In genomic region chr15:49347029-49347428, GRCm38 (mm10) we compare ENCODE assay signal across 19 mouse cellular contexts.
DNase-seq lines count a peak whose midpoint lies in the region; ATAC-seq and TF ChIP-seq lines count a peak whose summit lies in the region.
"Had no signal": no experiment of that assay in that cellular context is flagged by ENCODE, and none has a peak within 500 bp of the region (broad histone marks: within the 10 kb centered on the region; RNA-seq: fewer than 3 reads in every experiment).

No protein-coding gene starts in this region.

- no peak for TF ChIP-seq POLR2A in MEL (IDR thresholded peaks at IDR 0.05; ENCODE audit: control insufficient read depth in 1 of 2, insufficient read depth in 1 of 2, low read depth in 1 of 2, low read length in 2 of 2, poor library complexity in 1 of 2)

- DNase-seq in MEL (ENCODE audit: low read depth, low spot score) = no peak
- DNase-seq: adrenal gland, adult 2 months; adrenal gland, adult 8-10 months; adrenal gland, postnatal 10 days; adrenal gland, postnatal 14 days; adrenal gland, postnatal 25 days; adrenal gland, postnatal 36 days; B cell, adult 2 months; cerebellum, adult 11 months; cerebellum, adult 11-12 months; cerebellum, adult 18-20 months; cerebellum, adult 2 months; cerebellum, adult 8-10 months had no signal

- TF ChIP-seq RAD21 in MEL (IDR thresholded peaks at IDR 0.05; ENCODE audit: low read depth, low read length) = no peak

- H3K4me3 ChIP-seq in MEL (ENCODE audit: control insufficient read depth in 1 of 2, insufficient read depth in 1 of 2, low read depth in 2 of 2, low read length in 2 of 2) = no peak overlapping the region

- H3K27me3 ChIP-seq in MEL (ENCODE audit: control insufficient read depth in 1 of 2, insufficient read depth in 2 of 2, low read length in 2 of 2) = no peaks in the 10 kb centered on the region
- H3K27me3 ChIP-seq: CH12.LX, Patski had no signal

- H3K36me3 ChIP-seq in MEL (ENCODE audit: control insufficient read depth in 1 of 2, insufficient read depth in 2 of 2, low read length in 2 of 2) = peaks cover 0 to 7% of the 10 kb centered on the region in 2 experiments; a peak in 2 of 4 replicates
- H3K36me3 ChIP-seq: G1E had no signal

- H3K79me2 ChIP-seq in MEL (ENCODE audit: control insufficient read depth, insufficient read depth, low read length, poor library complexity) = no peaks in the 10 kb centered on the region

- no peak overlapping the region for H3K27ac ChIP-seq in MEL (ENCODE audit: control insufficient read depth, low read depth, low read length)

- ATAC-seq in frontal cortex, adult (ENCODE audit: low TSS enrichment) = no peak
- ATAC-seq: activated CD4-positive, CD25-positive, alpha-beta regulatory T cell, adult 4 months; CD4-positive, CD25-positive, alpha-beta regulatory T cell, adult 4 months; Patski had no signal

- H3K4me1 ChIP-seq in MEL (ENCODE audit: control insufficient read depth in 1 of 2, insufficient read depth in 2 of 2, low read length in 2 of 2) = peaks cover 0 to 4% of the 10 kb centered on the region in 2 experiments; a peak in 2 of 4 replicates

- no peaks in the 10 kb centered on the region for H3K9me3 ChIP-seq in MEL (replicated peaks; ENCODE audit: insufficient read depth, low read length)
- H3K9me3 ChIP-seq: G1E had no signal

- TF ChIP-seq EP300 in MEL (IDR thresholded peaks at IDR 0.05; ENCODE audit: low read depth in 1 of 2, low read length in 2 of 2) = peak; percentile 72 to 77

- no peak for TF ChIP-seq CTCF in MEL (IDR thresholded peaks at IDR 0.05 in 2 of 3, conservative IDR thresholded peaks at IDR 0.05 in 1 of 3; ENCODE audit: control insufficient read depth in 1 of 3, insufficient read depth in 1 of 3, low read depth in 2 of 3, low read length in 3 of 3, poor library complexity in 1 of 3, severe bottlenecking in 1 of 3)

- H3K9ac ChIP-seq in MEL (ENCODE audit: control insufficient read depth, low read depth, low read length, poor library complexity, severe bottlenecking) = no peak overlapping the region

TF ChIP-seq in MEL, 35 proteins besides CTCF, POLR2A, EP300 and RAD21:
- TF ChIP-seq GATA1 (IDR thresholded peaks at IDR 0.05; ENCODE audit: low read depth, low read length) = peak; percentile 73
- peak; percentile 93 for TF ChIP-seq ETS1 (IDR thresholded peaks at IDR 0.05; ENCODE audit: low read depth, low read length)
- peak; percentile 88 for TF ChIP-seq TCF12 (IDR thresholded peaks at IDR 0.05; ENCODE audit: low read depth, low read length)
- TF ChIP-seq RCOR1 (IDR thresholded peaks at IDR 0.05; ENCODE audit: low read depth, low read length) = peak; percentile 53; the same call in 1 of the 2 replicates
- TF ChIP-seq USF1 (IDR thresholded peaks at IDR 0.05; ENCODE audit: low read depth, low read length) = no peak
